Mouse (Mus musculus): Measurements from ENCODE around the gene Shb. TPM values are rescaled to one million over a fixed set of nuclear protein-coding genes. Genes with fewer than 3 reads are reported as not detected.
"Not testable (repeated sequence)": the region's sequence is repeated elsewhere in the genome, so short reads cannot be mapped to it uniquely, and the experiment has no call there.

The Shb gene
- polyA plus RNA-seq, 1 experiment, result 36.9 TPM

GRCm38 (mm10) chr4:45407001-45407702 lies 125.1 kb downstream of the Shb start:
- DNase-seq (ENCODE audit: low read depth, low spot score), result no peak

GRCm38 (mm10) chr4:45406397-45406796 lies 125.9 kb downstream of the Shb start:
- DNase-seq (ENCODE audit: low read depth, low spot score), result no peak
- WGBS, result 80% methylated on average over 7 of the region's 7 CpGs

More at GRCm38 (mm10) chr4:45407001-45407702, 125.1 kb downstream of the Shb start:
- 28% methylated on average over 5 of the region's 5 CpGs for WGBS

DNA sequence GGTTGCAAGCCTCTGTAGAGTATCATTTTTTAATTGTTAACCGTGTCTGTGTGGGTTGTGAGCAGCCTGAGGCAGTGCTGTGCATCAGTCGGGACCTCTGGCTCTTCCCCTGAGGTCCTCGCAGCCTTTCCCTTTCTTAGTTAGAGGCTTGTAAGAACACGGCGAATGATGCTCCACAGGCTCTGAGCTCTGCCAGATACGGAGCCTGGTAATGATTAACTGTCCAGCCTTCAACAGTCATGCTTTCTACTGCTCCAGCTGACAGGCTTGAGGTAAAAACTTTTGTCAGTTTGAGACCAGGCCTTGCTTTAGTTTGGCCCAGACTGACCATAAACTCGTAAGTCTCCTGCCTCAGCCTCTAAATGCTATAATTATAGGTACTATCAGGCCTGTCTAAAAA lies 127.0 kb downstream of the Shb start:
- whole genome bisulfite sequencing, result 24% methylated on average over 7 of the region's 7 CpGs
- no peak for DNase-seq (ENCODE audit: low read depth, low spot score)

DNA sequence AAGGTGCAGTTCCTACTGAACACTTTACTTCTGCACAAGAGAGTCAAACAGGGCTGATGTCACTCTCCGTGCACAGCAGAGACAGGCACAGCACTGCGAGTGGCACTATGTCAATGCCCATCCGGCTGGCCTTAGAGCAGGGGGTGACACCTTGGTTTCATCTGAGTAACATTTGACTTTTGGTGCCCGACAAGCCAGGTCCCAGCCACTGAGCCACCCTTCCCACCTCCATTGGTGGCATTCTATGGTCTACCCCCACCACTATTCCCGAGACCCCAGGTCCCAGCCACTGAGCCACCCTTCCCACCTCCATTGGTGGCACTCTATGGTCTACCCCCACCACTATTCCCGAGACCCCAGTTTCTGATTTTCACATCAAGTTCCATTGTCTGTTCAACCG lies 128.2 kb downstream of the Shb start:
- DNase-seq (ENCODE audit: low read depth, low spot score), result no peak
- WGBS, result 94% methylated on average over 7 of the region's 7 CpGs

DNA sequence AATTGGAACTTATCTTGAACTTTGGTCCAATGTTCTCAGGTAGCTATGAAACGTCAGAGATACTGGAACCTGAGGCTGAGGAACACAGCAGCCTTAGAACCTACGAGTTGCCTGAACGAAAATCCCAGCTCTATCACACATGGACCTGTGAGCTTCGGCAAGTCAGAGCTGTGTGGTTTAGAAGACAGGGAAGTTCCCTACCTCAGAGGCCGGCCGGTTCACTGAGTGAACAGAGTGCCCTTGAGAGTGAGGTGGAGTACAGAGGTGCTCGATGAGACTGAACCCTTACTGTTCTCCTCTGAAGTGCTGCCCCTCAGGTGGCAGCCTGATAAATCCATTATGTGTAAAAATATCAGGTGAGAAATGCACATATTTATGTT lies 128.8 kb downstream of the Shb start:
- 39% methylated on average over 7 of the region's 7 CpGs for WGBS
- DNase-seq (ENCODE audit: low read depth, low spot score), result no peak

DNA sequence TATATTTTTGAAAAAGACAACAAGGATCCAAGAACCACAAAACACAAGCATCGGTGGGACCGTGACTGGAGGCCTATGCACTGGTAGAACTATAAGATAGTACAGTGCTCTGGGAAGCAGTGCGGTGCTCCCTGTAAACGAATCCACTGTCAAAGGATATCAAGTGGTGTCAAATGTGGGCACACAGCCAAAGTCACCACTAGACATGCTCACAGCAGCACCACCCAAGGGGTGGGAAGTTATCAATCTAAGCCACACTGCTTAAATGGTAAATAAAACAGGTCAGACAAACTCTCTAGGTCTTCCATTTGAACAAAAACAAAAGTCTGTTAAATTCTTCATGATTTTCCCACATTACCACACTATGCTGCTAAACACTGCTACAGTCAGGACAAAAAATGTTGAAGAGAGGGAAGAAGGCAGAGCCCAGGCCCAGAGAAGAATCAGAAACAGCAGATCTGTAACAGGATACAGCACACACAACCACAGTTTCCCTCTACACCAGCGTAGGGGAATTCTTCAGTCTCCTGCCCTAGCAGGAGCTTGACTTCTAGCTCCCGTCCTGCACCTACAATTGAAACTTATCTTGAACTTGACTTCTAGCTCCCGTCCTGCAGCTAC lies 129.3 kb downstream of the Shb start:
- no peak for DNase-seq (ENCODE audit: low read depth, low spot score)
- 42% methylated on average over 7 of the region's 7 CpGs for WGBS

DNA sequence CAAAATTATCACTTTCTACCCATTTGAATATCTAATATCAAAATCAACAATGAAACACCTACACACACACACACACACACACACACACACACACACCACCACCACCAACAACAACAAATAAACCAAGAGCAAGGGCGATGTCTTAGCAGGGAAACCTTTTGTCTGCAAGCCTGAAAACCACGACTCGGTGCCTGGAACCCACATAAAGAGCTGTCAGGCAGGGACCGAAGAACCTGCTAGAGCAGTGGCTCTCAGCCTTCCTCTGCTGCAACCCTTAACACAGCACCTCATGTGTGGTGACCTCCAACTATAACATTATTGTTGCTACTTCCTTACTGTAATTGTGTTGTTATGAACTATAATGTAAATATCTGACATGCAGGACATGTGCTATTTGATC lies 130.0 kb downstream of the Shb start:
- no peak for DNase-seq (ENCODE audit: low read depth, low spot score)
- WGBS, result 91% methylated on average over 4 of the region's 4 CpGs

GRCm38 (mm10) chr4:45399421-45400210 lies 132.7 kb downstream of the Shb start:
- 96% methylated on average over 45 of the region's 45 CpGs for WGBS
- no peak for DNase-seq (ENCODE audit: low read depth, low spot score)

GRCm38 (mm10) chr4:45398315-45398714 lies 134.0 kb downstream of the Shb start:
- DNase-seq (ENCODE audit: low read depth, low spot score), result not testable (repeated sequence)
- 60% methylated on average over 5 of the region's 5 CpGs for WGBS

GRCm38 (mm10) chr4:45396211-45396610 lies 136.1 kb downstream of the Shb start:
- 66% methylated on average over 6 of the region's 6 CpGs for WGBS

DNA sequence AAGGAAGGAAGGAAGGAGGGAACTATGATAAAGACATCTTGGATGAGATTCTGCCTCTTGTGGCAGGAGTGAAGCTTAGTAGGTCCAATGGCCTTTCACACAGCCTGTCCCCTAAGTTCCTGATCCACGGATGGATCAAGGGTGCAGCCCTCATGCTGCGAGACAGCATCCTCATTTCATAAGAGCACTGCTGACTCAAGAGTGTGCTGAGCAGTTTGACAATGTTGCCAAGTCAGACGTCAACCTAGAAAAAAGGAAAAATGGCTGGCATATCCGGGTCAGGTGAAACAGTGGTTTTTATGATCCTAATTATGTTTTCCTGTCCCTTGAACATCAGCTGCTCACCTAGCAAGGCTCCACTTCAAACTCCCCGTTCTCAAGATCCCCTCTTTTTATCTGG lies 138.6 kb downstream of the Shb start:
- no peak for DNase-seq (ENCODE audit: low read depth, low spot score)
- 32% methylated on average over 5 of the region's 5 CpGs for WGBS

More at GRCm38 (mm10) chr4:45396211-45396610, 136.1 kb downstream of the Shb start:
- not testable (repeated sequence) for DNase-seq (ENCODE audit: low read depth, low spot score)

DNA sequence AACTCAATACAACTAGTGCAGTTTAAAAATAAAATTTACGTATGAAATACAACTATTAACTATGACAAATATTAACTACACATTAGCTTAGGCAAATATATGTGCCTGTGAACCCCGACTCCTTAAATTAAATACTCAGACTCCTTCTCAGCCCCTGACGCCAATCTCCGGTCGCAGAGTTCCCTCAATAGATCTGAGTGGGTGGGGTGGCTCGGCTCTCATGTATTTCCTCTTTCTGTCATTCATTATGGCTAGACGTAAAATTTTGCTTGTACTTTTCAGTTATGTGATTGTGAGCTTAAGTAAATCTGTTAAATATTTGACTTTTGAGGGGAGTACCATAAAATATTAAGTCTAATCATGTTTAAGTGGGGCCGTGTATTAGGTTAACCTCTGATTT lies 139.3 kb downstream of the Shb start:
- 72% methylated on average over 8 of the region's 8 CpGs for WGBS
- no peak for DNase-seq (ENCODE audit: low read depth, low spot score)

DNA sequence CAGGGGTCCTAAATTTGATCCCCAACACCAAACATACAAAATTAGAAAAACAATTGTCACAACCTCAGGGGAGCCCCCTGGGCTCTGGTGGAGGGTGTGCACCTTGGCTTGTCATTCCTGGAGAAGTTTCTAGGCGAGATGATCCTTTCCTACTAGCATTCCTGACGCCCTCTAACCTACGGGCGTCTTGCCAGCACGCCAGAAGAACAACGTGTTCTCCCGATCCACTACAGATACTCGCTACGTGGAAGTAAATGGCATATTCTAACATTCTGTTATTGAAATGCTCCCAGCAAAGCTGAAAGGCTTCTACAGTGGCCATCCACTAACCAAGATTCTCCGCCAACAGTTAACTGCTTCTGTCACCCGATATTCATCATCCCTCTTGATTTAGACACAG lies 139.7 kb downstream of the Shb start:
- 67% methylated on average over 11 of the region's 11 CpGs for WGBS
- DNase-seq (ENCODE audit: low read depth, low spot score), result no peak

GRCm38 (mm10) chr4:45392099-45392498 lies 140.2 kb downstream of the Shb start:
- no peak for DNase-seq (ENCODE audit: low read depth, low spot score)
- 68% methylated on average over 4 of the region's 4 CpGs for WGBS

- not testable (repeated sequence) for DNase-seq (ENCODE audit: low read depth, low spot score)
- 92% methylated on average over 5 of the region's 5 CpGs for WGBS
These were observed 145.0 kb downstream of the Shb start for GRCm38 (mm10) chr4:45387296-45387695.

GRCm38 (mm10) chr4:45382133-45382532 lies 150.1 kb downstream of the Shb start:
- WGBS, result 27% methylated on average over 2 of the region's 2 CpGs
- not testable (repeated sequence) for DNase-seq (ENCODE audit: low read depth, low spot score)

DNA sequence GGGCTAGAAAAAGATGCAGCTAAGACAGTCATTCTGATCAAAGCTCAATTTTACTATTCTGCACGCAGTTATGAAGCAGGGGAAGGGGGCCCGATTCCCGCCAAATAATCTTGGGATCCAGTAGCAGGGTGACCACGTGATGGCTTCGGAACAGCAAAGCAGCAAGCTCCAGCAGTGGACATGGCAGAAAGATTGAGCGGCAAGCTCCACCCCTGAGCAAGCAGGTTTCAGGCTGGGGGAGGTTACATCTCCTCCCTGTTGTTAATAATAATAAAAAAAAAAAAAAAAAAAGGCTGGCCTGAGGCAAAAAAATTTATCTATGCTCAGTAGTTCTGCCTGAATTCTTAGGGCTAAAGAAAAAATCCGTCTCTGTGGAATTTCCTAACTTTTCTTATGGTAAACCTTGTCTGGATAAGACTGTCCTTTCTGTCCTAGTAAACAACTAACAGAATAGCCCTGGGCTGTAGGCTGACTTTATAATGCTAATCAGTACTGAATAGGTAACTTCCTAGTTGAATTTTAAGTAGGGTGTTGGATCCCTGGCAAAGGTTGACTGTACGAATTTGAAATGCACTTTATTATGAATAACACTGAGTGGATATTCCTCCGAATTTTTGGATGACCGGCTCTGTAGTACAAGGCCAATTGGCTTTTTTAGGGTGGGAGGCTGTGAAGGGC lies 151.2 kb downstream of the Shb start:
- 82% methylated on average over 10 of the region's 10 CpGs for WGBS
- not testable (repeated sequence) for DNase-seq (ENCODE audit: low read depth, low spot score)

- DNase-seq (ENCODE audit: low read depth, low spot score), result no peak
- WGBS, result 77% methylated on average over 4 of the region's 4 CpGs
These were observed 155.7 kb downstream of the Shb start for GRCm38 (mm10) chr4:45376573-45376972.

GRCm38 (mm10) chr4:45374879-45375278 lies 157.4 kb downstream of the Shb start:
- WGBS, result 66% methylated on average over 5 of the region's 5 CpGs
- no peak for DNase-seq (ENCODE audit: low read depth, low spot score)

Data from large intestine, adult 2 months (tissue).